Mouse (Mus musculus): ENCODE results near the gene Ankar.

Gene Ankar

GRCm38 (mm10) chr1:72609129-72609528, 91.2 kb downstream of the Ankar start:
- POLR2A ChIA-PET: interaction anchor here in 2 of 4 experiments (0.8 to 1.6 kb wide), 6 partner anchors 14 to 332 kb away, joined by 3 to 4 read pairs (median 3); partner anchors contain the start of gene Smarcal1 (in 1 of the 2)
- CTCF ChIA-PET: no interaction called here

GRCm38 (mm10) chr1:72606186-72606673, 94.1 kb downstream of the Ankar start:
- ChIA-PET CTCF (interaction anchor here in 1 of 4 experiments (0.6 kb wide), 1 partner anchor 12 kb away, joined by 5 read pairs; no protein-coding TSS in a partner anchor), POLR2A (interaction anchor here in 2 of 4 experiments (0.6 to 1.5 kb wide), 5 partner anchors 9 to 285 kb away, joined by 3 to 8 read pairs (median 5); partner anchors contain the start of gene Smarcal1 (in 1 of the 2))

GRCm38 (mm10) chr1:72602803-72603202, 97.6 kb downstream of the Ankar start:
- ChIA-PET CTCF (no interaction called here), POLR2A (interaction anchor here in 3 of 4 experiments (0.6 to 1.9 kb wide), 4 partner anchors 9 to 398 kb away, joined by 3 to 6 read pairs (median 5); no protein-coding TSS in a partner anchor)

GRCm38 (mm10) chr1:72602186-72602585, 98.2 kb downstream of the Ankar start:
- ChIA-PET CTCF (interaction anchor here in 1 of 4 experiments (0.8 kb wide), 1 partner anchor 28 kb away, joined by 3 read pairs; no protein-coding TSS in a partner anchor), POLR2A (interaction anchor here in 2 of 4 experiments (0.6 to 1.9 kb wide), 7 partner anchors 8 to 399 kb away, joined by 3 to 6 read pairs (median 3); no protein-coding TSS in a partner anchor)

GRCm38 (mm10) chr1:72601233-72601632, 99.1 kb downstream of the Ankar start:
- ChIA-PET CTCF (interaction anchor here in 1 of 4 experiments (0.8 kb wide), 1 partner anchor 27 kb away, joined by 3 read pairs; no protein-coding TSS in a partner anchor), POLR2A (interaction anchor here (0.7 to 1.9 kb wide), 11 partner anchors 9 to 209 kb away, joined by 3 to 6 read pairs (median 3); partner anchors contain the start of gene Smarcal1 (in 1 of the 4))

GRCm38 (mm10) chr1:72600778-72601177, 99.6 kb downstream of the Ankar start:
- CTCF ChIA-PET: interaction anchor here in 1 of 4 experiments (1.0 kb wide), 1 partner anchor 10 kb away, joined by 11 read pairs; no protein-coding TSS in a partner anchor
- POLR2A ChIA-PET: interaction anchor here in 2 of 4 experiments (0.6 to 1.4 kb wide), 5 partner anchors 10 to 260 kb away, joined by 3 to 6 read pairs (median 3); partner anchors contain the start of gene Smarcal1 (in 1 of the 2)

- ChIA-PET POLR2A (interaction anchor here in 2 of 4 experiments (1.0 to 1.2 kb wide), 2 partner anchors 11 to 13 kb away, joined by 3 read pairs; no protein-coding TSS in a partner anchor), CTCF (interaction anchor here in 1 of 4 experiments (1.0 kb wide), 1 partner anchor 11 kb away, joined by 11 read pairs; no protein-coding TSS in a partner anchor)
Measured at GRCm38 (mm10) chr1:72599146-72600101, 101.0 kb downstream of the Ankar start.

- POLR2A ChIA-PET: interaction anchor here in 2 of 4 experiments (0.8 to 3.1 kb wide), 5 partner anchors 10 to 13 kb away, joined by 3 to 13 read pairs (median 8); partner anchors contain the start of gene Smarcal1 (in 1 of the 2)
- CTCF ChIA-PET: no interaction called here
Measured at GRCm38 (mm10) chr1:72596231-72596630, 104.1 kb downstream of the Ankar start.

GRCm38 (mm10) chr1:72595686-72596085, 104.7 kb downstream of the Ankar start:
- ChIA-PET CTCF (no interaction called here), POLR2A (interaction anchor here in 2 of 4 experiments (1.0 to 3.1 kb wide), 5 partner anchors 9 to 119 kb away, joined by 3 to 13 read pairs (median 3); partner anchors contain the start of gene Smarcal1 (in 1 of the 2))

- CTCF ChIA-PET: interaction anchor here in 1 of 4 experiments (0.6 kb wide), 1 partner anchor 166 kb away, joined by 3 read pairs; no protein-coding TSS in a partner anchor
- POLR2A ChIA-PET: interaction anchor here (0.8 to 3.3 kb wide), 14 partner anchors 10 to 364 kb away, joined by 3 to 18 read pairs (median 3); partner anchors contain the start of gene Smarcal1 (in 3 of the 4)
Measured at GRCm38 (mm10) chr1:72593340-72593951, 106.9 kb downstream of the Ankar start.
